8 mouse cellular contexts compared by ENCODE assay signal in genomic region chr8:114591296-114592280, GRCm38 (mm10).
A peak's percentile ranks its signal among the peaks of the same experiment; 100 is the strongest.
DNase-seq lines count a peak whose midpoint lies in the region; ATAC-seq and TF ChIP-seq lines count a peak whose summit lies in the region.

No protein-coding gene starts in this region.

- H3K4me1 ChIP-seq in intestine, embryonic 16.5 days (ENCODE audit: control insufficient read depth, insufficient read depth, low read length): 0 out of 2 replicates have a peak, but pooled peaks cover 4% of the 10 kb centered on the region
- H3K4me1 ChIP-seq in intestine, postnatal 0 days (replicated peaks; ENCODE audit: control insufficient read depth, insufficient read depth, low read length): no peaks in the 10 kb centered on the region
- H3K4me1 ChIP-seq in liver, embryonic 16.5 days (ENCODE audit: control insufficient read depth, low read depth, low read length): peaks cover 7% of the 10 kb centered on the region
- peaks cover 43% of the 10 kb centered on the region for H3K4me1 ChIP-seq in neural tube, embryonic 15.5 days

- no peaks in the 10 kb centered on the region for H3K36me3 ChIP-seq in intestine, embryonic 16.5 days (ENCODE audit: control insufficient read depth, insufficient read depth, low read length)
- H3K36me3 ChIP-seq in intestine, postnatal 0 days (ENCODE audit: control insufficient read depth, insufficient read depth): no peaks in the 10 kb centered on the region
- no peaks in the 10 kb centered on the region for H3K36me3 ChIP-seq in liver, embryonic 16.5 days (ENCODE audit: control insufficient read depth, insufficient read depth)
- H3K36me3 ChIP-seq in neural tube, embryonic 15.5 days: no peaks in the 10 kb centered on the region

- 55% methylated on average over 26 of the region's 26 CpGs for WGBS in intestine, embryonic 16.5 days
- WGBS in intestine, postnatal 0 days: 64% methylated on average over 26 of the region's 26 CpGs
- WGBS in liver, embryonic 16.5 days (ENCODE audit: insufficient replicate concordance): 54% methylated on average over 26 of the region's 26 CpGs
- 12% methylated on average over 26 of the region's 26 CpGs for WGBS in neural tube, embryonic 15.5 days

- H3K27ac ChIP-seq in intestine, embryonic 16.5 days (ENCODE audit: low read length): no peak overlapping the region
- no peak overlapping the region for H3K27ac ChIP-seq in intestine, postnatal 0 days (ENCODE audit: low read depth, low read length)
- peak overlapping the region; percentile 48 for H3K27ac ChIP-seq in liver, embryonic 16.5 days (ENCODE audit: low read length)
- peak overlapping the region; percentile 72 for H3K27ac ChIP-seq in neural tube, embryonic 15.5 days (replicated peaks)

- no peak overlapping the region for H3K4me3 ChIP-seq in intestine, embryonic 16.5 days (ENCODE audit: low read length)
- no peak overlapping the region for H3K4me3 ChIP-seq in intestine, postnatal 0 days (ENCODE audit: low read depth, low read length)
- no peak overlapping the region for H3K4me3 ChIP-seq in liver, embryonic 16.5 days (ENCODE audit: low read depth, low read length)
- no peak overlapping the region for H3K4me3 ChIP-seq in neural tube, embryonic 15.5 days (replicated peaks)

- 0 out of 2 replicates have a peak, but pooled peaks have one; percentile 27 for ATAC-seq in intestine, embryonic 16.5 days
- ATAC-seq in intestine, postnatal 0 days: no peak
- no peak for ATAC-seq in liver, embryonic 16.5 days (ENCODE audit: low read depth)
- peak; percentile 65 for ATAC-seq in neural tube, embryonic 15.5 days (ENCODE audit: low FRiP score)
- no peak for ATAC-seq in erythroblast, adult 5-6 weeks (replicated peaks; ENCODE audit: low FRiP score, poor library complexity, severe bottlenecking)

- no peak overlapping the region for H3K9ac ChIP-seq in intestine, embryonic 16.5 days (ENCODE audit: low read depth, low read length)
- H3K9ac ChIP-seq in intestine, postnatal 0 days (ENCODE audit: low read depth, low read length): no peak overlapping the region
- H3K9ac ChIP-seq in liver, embryonic 16.5 days (ENCODE audit: low read depth, low read length): no peak overlapping the region
- no peak overlapping the region for H3K9ac ChIP-seq in neural tube, embryonic 15.5 days (replicated peaks)

- H3K4me2 ChIP-seq in intestine, embryonic 16.5 days (ENCODE audit: low read depth, low read length): no peak overlapping the region
- no peak overlapping the region for H3K4me2 ChIP-seq in intestine, postnatal 0 days (replicated peaks; ENCODE audit: low read depth)
- no peak overlapping the region for H3K4me2 ChIP-seq in liver, embryonic 16.5 days (ENCODE audit: low read depth, low read length)
- H3K4me2 ChIP-seq in neural tube, embryonic 15.5 days: peak overlapping the region; percentile 43

- peak; percentile 94 for DNase-seq in cerebellum, postnatal 36 days
- DNase-seq in frontal cortex, postnatal 36 days (ENCODE audit: low spot score in 2 of 2): peak; percentile 47 to 74
- DNase-seq in kidney, postnatal 36 days: peak; percentile 9 to 40

- H3K27me3 ChIP-seq in intestine, embryonic 16.5 days (replicated peaks; ENCODE audit: control insufficient read depth, insufficient read depth, low read length): no peaks in the 10 kb centered on the region
- no peaks in the 10 kb centered on the region for H3K27me3 ChIP-seq in intestine, postnatal 0 days (replicated peaks; ENCODE audit: control insufficient read depth, insufficient read depth, low read length)
- no peaks in the 10 kb centered on the region for H3K27me3 ChIP-seq in liver, embryonic 16.5 days (ENCODE audit: control insufficient read depth, insufficient read depth, low read depth, low read length)
- 0 out of 2 replicates have a peak, but pooled peaks cover 10% of the 10 kb centered on the region for H3K27me3 ChIP-seq in neural tube, embryonic 15.5 days (replicated peaks)

- 0 out of 2 replicates have a peak, but pooled peaks cover 7% of the 10 kb centered on the region for H3K9me3 ChIP-seq in intestine, embryonic 16.5 days (ENCODE audit: control insufficient read depth, low read length)
- no peaks in the 10 kb centered on the region for H3K9me3 ChIP-seq in intestine, postnatal 0 days (ENCODE audit: control insufficient read depth)
- no peaks in the 10 kb centered on the region for H3K9me3 ChIP-seq in liver, embryonic 16.5 days (replicated peaks; ENCODE audit: control insufficient read depth, low read length)
- H3K9me3 ChIP-seq in neural tube, embryonic 15.5 days (replicated peaks): no peaks in the 10 kb centered on the region

- no peak for TF ChIP-seq CTCF in intestine, postnatal 0 days (IDR thresholded peaks at IDR 0.05; ENCODE audit: low read depth)

Comparison
In these comparisons a context has a peak if more than half of its experiments do, and no peak if none do; other contexts are left out.
1. ATAC-seq: peak in intestine, embryonic 16.5 days (single experiment) and neural tube, embryonic 15.5 days (single experiment); none in intestine, postnatal 0 days (single experiment), liver, embryonic 16.5 days (single experiment) and erythroblast, adult 5-6 weeks (single experiment).
2. H3K27ac ChIP-seq: peak in liver, embryonic 16.5 days (single experiment) and neural tube, embryonic 15.5 days (single experiment); none in intestine, embryonic 16.5 days (single experiment) and intestine, postnatal 0 days (single experiment).
3. DNase-seq: peak in every context shown above with its lines; median percentile 94 in cerebellum, postnatal 36 days; 60 in frontal cortex, postnatal 36 days; 24 in kidney, postnatal 36 days.